Mouse (Mus musculus): ENCODE results near the gene Ptprc.

DNA sequence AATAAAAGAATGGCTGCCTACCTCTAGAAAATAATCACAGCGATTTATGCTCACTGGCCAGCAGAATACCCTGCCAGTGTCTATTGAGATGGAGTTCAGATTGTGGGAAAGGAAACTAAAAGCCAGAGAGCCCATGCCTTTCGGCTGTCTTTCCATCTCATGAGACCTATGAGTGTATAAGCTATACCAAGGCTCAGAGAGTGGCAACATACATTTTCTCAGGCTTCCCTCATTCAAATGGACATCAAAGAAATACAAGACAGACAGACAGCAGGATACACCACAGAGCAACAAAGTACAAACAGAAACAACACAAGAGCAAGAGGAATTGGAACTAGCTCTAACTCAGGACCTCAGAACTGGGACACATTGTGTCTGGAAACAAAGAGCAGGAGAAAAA, 43.8 kb downstream of the Ptprc start:
- TF ChIP-seq CTCF (IDR thresholded peaks at IDR 0.05; ENCODE audit: insufficient read depth, low read length) (no peak), POLR2A (IDR thresholded peaks at IDR 0.05; ENCODE audit: borderline replicate concordance, extremely low read depth, low read depth, low read length) (no peak)

Data from lung, adult 2 months (tissue).